Mouse (Mus musculus): ENCODE results near the gene Rexo2.
A peak's percentile ranks its signal among the peaks of the same experiment; 100 is the strongest.
"Not testable (repeated sequence)": the region's sequence is repeated elsewhere in the genome, so short reads cannot be mapped to it uniquely, and the experiment has no call there.

Rexo2 gene

GRCm38 (mm10) chr9:48480411-48481213 is at the start of gene Rexo2:
Gene Rexo2 (minus strand): TSS chr9:48480623.
- peak; percentile 95 for DNase-seq (ENCODE audit: low spot score)

- no peak for DNase-seq (ENCODE audit: low spot score)
Measured at GRCm38 (mm10) chr9:48526520-48526919, 46.1 kb upstream of the Rexo2 start.

- DNase-seq (ENCODE audit: low spot score), result no peak
Measured at GRCm38 (mm10) chr9:48525566-48525965, 45.1 kb upstream of the Rexo2 start.

- not testable (repeated sequence) for DNase-seq (ENCODE audit: low spot score)
Measured at GRCm38 (mm10) chr9:48520405-48520804, 40.0 kb upstream of the Rexo2 start.

- DNase-seq (ENCODE audit: low spot score), result no peak
Measured at GRCm38 (mm10) chr9:48517372-48518130, 37.1 kb upstream of the Rexo2 start.

GRCm38 (mm10) chr9:48516615-48517371 is 36.4 kb upstream of the Rexo2 start:
- no peak for DNase-seq (ENCODE audit: low spot score)

- DNase-seq (ENCODE audit: low spot score), result no peak
Measured at GRCm38 (mm10) chr9:48515332-48515731, 34.9 kb upstream of the Rexo2 start.

- DNase-seq (ENCODE audit: low spot score), result no peak
Measured at GRCm38 (mm10) chr9:48510134-48510533, 29.7 kb upstream of the Rexo2 start.

- DNase-seq (ENCODE audit: low spot score), result peak; percentile 23
Measured at GRCm38 (mm10) chr9:48504741-48505365, 24.4 kb upstream of the Rexo2 start.

- no peak for DNase-seq (ENCODE audit: low spot score)
Measured at GRCm38 (mm10) chr9:48503001-48503400, 22.6 kb upstream of the Rexo2 start.

- DNase-seq (ENCODE audit: low spot score), result no peak
Measured at GRCm38 (mm10) chr9:48501192-48501591, 20.8 kb upstream of the Rexo2 start.

GRCm38 (mm10) chr9:48495548-48495932 is 15.1 kb upstream of the Rexo2 start:
- DNase-seq (ENCODE audit: low spot score), result no peak

GRCm38 (mm10) chr9:48494817-48495547 is 14.6 kb upstream of the Rexo2 start, which contains the start of the genes Rbm7 and Gm5617:
Gene Rbm7 (minus strand): TSS chr9:48495299.
Gene Gm5617 (plus strand): TSS chr9:48495442.
- peak; percentile 93 for DNase-seq (ENCODE audit: low spot score)

- DNase-seq (ENCODE audit: low spot score), result no peak
Measured at GRCm38 (mm10) chr9:48481214-48482134, 1.1 kb upstream of the Rexo2 start.

- DNase-seq (ENCODE audit: low spot score), result no peak
Measured at GRCm38 (mm10) chr9:48479838-48480410, 499 bp downstream of the Rexo2 start.

GRCm38 (mm10) chr9:48478808-48479207 is 1.6 kb downstream of the Rexo2 start:
- DNase-seq (ENCODE audit: low spot score), result no peak

GRCm38 (mm10) chr9:48476236-48477165 is 3.9 kb downstream of the Rexo2 start:
- no peak for DNase-seq (ENCODE audit: low spot score)

GRCm38 (mm10) chr9:48474367-48474766 is 6.1 kb downstream of the Rexo2 start:
- DNase-seq (ENCODE audit: low spot score), result no peak

- no peak for DNase-seq (ENCODE audit: low spot score)
Measured at GRCm38 (mm10) chr9:48473131-48473530, 7.3 kb downstream of the Rexo2 start.
